Mouse (Mus musculus) ovary, postnatal 10 days (tissue): Measurements from ENCODE around the gene Exoc7.

Source experiments
- DNase-seq: peaks from one replicate; pipeline ENCODE4 v3.0.0; 2022; ENCODE audit warnings: low spot score

Gene Exoc7

GRCm38 (mm10) chr11:116239797-116240196, 67.2 kb downstream of the Exoc7 start:
- DNase-seq: no peak
